Mouse (Mus musculus) T-helper 2 cell (primary cell): Measurements from ENCODE around the gene Slc43a3.
"Not testable (repeated sequence)": the region's sequence is repeated elsewhere in the genome, so short reads cannot be mapped to it uniquely, and the experiment has no call there.

ENCODE experiments used
- in situ Hi-C: fragments of 300-600 bp; cut with MboI, MseI; formaldehyde crosslinking; loops from one replicate; pipeline ENCODE4 v1.15.1; 2025; ENCODE audit warnings: high pct_unique_total_duplicates

The Slc43a3 gene

DNA sequence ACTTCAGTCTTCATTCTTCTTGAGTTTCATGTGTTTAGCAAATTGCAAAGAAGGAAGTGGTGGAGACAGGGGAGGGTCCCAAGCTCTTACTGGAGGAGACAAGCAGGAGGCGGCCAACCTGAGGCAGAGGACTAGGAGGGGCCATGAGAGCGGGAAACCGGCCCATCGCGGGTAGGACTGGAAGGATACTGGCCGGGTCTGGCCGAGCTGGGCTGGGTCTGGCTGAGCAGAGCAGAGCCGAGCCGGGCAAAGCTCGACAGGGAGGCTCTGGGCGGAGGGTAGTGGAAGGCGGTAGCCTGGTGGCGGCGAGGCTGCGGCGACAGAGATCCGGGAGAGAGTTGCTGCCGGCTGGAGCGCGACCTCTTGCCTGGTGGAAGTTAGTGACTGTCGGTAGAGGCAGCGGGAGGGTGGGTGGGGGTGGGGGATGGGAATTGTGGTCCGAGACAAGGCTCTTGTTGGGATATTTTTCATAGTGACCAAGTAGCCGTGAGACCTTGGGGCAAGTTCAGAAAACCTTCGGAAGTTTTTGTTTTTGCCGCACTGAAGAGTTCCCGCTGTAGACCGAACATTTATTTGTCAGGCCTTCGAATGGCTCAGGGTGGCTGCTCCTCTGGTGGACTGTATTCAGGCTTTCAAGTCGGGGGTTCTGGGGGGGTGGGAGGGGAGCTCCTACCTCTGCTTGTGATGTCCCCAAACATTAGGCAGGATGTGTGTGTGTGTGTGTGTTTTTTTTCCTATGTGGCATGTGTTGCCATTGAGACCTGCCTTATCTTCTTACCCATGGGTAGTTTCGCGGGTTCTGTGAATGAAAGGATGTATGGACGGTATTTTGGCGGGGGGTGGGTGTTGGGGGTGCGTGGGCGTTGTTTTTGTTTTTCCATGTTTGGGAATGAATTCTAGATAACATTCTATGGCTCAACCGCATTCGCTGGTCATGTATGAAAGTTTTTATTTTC lies at the start of gene Slc43a3:
Gene Slc43a3, plus strand, starts transcription at position 106 of the 956 bp plus-strand sequence.
- in situ Hi-C loops: no loop called here

DNA sequence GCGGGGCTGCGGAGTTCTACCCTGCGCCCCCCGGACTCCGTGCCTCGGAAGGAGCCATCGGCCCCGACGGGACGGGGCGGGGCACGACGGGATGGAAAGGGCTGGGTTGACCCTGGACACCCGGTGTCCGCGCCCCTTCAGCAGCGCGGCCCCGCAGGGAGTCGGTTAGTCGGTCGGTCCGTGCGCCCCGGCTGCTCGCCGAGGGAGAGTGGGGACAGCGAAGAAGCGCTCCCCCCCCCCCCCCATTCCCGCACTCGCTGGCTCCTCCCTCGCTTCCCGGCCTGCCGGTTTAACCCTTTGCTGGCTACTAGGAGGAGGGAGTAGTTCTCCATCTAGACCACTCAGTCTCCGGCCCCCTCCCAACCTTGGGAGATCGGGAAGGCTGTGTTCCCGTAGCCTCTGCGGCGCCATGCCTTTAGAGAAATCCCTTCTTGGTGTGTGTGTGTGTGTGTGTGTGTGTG lies 49.5 kb upstream of the Slc43a3 start:
- in situ Hi-C loops: loop anchor here (10.0 kb wide), 1 partner anchor 52 kb away; the partner anchor contains the start of gene Slc43a1

GRCm38 (mm10) chr2:84887411-84888271 lies 48.7 kb upstream of the Slc43a3 start:
- in situ Hi-C loops: loop anchor here (10.0 kb wide), 1 partner anchor 53 kb away; the partner anchor contains the start of gene Slc43a1

DNA sequence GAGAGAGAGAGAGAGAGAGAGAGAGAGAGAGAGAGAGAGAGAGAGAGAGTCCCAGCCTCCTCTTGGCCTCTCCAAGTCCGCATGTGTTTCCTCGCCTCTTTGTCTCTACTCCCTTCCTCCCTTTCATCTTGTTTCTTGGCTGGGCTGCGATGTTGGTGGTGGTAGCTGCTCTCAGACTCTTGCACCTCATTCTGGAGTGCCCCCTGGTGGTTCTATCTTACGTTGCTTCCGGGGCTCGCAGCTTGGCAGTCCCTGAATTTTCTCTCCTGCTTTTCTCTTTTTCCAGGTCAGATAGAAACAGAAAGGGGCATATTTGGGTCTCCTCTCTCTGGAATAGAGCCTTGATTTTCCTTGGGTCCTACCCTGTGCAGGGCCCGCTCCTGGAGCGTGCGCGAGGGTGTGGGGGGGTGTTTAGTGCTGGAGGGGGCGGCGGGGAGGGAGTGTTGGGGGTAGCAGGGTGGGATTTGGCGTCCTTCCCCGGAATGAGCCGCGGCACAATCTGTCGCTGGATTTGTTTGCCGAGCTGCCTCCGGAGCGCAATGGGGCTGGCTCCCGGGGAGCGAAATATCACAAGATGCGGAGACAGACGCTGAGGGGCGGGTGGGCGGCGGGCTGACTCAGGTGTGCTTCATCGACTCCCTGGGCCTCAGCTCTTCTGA lies 47.6 kb upstream of the Slc43a3 start:
- in situ Hi-C loops: loop anchor here (10.0 kb wide), 1 partner anchor 54 kb away; the partner anchor contains the start of gene Slc43a1

- in situ Hi-C loops: loop anchor here (5.0 to 10.0 kb wide), 2 partner anchors 43 to 55 kb away; partner anchors contain the start of gene Slc43a1
These were observed 46.9 kb upstream of the Slc43a3 start for GRCm38 (mm10) chr2:84889316-84890044.

GRCm38 (mm10) chr2:84890045-84890340 lies 46.4 kb upstream of the Slc43a3 start:
- in situ Hi-C loops: loop anchor here (5.0 kb wide), 1 partner anchor 42 kb away; no protein-coding TSS in a partner anchor

DNA sequence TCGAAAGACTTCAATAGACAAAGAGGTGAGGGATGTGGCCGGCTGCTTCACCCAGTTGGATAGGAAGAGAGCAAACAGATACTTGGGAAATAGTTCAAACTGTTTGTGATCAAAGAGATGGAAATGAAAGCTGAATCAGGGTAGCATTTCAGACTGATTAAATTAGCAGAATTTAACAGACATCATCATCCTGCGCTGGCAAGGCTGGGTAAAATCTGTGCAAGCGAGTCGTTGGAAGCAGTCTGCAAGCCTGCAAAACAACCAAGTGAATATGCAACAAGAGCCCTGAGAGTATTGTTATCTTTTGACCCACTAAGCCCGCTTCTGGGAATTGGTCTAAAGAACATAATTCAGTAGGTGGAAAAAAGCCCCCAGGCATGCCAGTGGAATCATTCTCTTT lies 43.0 kb upstream of the Slc43a3 start:
- in situ Hi-C loops: loop anchor here (5.0 kb wide), 1 partner anchor 39 kb away; no protein-coding TSS in a partner anchor

- in situ Hi-C loops: no loop called here
These were observed 40.7 kb upstream of the Slc43a3 start for GRCm38 (mm10) chr2:84895495-84896198.

DNA sequence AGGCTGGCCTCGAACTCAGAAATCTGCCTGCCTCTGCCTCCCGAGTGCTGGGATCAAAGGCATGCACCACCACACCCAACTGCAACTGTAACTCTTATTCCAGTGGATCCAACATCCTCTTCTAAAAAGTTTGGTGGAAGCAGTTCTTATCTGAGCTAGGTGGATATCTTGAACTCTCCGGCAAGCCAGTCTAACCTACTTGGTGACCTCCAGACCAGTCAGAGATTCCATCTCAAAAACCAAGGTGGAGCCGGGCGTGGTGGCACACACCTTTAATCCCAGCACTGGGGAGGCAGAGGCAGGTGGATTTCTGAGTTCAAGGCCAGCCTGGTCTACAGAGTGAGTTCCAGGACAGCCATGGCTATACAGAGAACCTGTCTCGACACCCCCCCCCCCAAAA lies 39.7 kb upstream of the Slc43a3 start:
- in situ Hi-C loops: not testable (repeated sequence)

DNA sequence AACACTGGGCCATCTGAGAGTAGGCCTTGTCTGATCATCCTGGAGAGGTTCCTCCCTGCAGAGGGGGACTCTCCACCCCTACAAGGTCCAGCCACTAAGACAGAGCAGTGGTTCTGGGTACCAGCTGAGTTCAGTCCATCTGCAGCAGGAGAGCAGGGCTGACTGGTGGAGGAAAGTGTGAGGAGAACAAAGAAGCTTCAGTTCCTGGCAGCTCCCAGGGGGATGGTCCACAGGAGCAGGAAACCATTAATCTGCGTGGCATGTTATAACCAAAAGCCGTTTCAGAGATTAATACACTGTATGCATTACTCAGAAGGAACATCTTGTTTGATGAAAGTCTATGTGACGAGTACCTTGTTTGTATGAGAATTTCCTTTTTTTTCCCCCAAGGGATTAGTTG lies 23.7 kb upstream of the Slc43a3 start:
- in situ Hi-C loops: no loop called here

- in situ Hi-C loops: no loop called here
These were observed 22.5 kb upstream of the Slc43a3 start for GRCm38 (mm10) chr2:84913881-84914280.

DNA sequence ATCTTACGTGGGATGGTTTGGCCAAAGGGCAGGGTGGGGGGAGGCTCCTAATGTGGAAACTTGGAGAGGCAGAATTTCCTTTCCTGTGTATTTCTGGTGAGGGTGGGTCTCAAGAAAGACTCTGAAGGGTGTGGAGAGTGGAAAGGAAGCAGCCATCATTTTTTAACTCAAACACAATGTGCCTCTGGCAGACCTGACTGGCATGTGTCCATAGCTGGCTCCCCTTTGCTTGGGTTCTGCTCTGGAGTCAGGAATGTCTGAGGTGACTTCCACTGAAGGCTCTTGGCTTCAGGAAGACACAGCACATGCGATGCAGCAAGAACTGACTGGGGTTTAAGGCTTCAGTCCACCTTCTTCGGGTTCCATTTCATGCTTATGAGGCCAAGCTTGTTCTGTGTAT lies 21.0 kb upstream of the Slc43a3 start:
- in situ Hi-C loops: no loop called here

DNA sequence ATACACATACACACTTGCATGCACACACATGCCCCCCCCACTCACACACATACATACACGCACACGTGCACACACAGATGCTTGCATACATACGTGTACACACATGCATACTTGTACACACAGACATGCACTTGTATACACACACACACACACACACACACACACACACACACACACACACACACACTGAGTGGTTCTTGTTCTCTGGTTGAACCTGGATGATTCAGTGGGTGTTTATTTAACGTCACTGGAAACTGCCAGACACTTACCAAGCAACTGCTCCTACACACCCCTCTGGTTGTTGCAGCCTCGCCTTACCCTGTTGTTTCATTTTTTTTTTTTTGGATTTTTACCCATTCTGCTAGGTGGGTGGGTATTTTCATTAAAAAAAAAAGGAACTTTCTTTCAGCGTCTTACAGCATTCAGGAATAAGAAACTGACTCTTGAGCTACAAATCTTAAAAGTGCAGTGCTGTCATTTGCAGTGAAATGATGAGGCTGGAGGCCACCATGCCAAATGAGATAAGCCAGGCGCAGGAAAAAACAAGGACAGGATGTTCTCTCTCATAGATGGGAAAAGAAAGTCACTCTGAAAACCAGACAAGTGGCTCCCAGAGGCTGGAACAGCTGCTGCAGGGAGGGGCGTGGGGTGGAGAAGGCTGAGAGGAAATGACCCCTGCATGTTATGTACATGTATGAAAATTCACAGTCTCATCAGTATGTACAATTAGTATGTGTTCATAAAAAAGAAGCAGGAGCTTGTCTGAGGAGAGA lies 19.6 kb upstream of the Slc43a3 start:
- in situ Hi-C loops: no loop called here

GRCm38 (mm10) chr2:84918188-84918587 lies 18.2 kb upstream of the Slc43a3 start:
- in situ Hi-C loops: no loop called here

DNA sequence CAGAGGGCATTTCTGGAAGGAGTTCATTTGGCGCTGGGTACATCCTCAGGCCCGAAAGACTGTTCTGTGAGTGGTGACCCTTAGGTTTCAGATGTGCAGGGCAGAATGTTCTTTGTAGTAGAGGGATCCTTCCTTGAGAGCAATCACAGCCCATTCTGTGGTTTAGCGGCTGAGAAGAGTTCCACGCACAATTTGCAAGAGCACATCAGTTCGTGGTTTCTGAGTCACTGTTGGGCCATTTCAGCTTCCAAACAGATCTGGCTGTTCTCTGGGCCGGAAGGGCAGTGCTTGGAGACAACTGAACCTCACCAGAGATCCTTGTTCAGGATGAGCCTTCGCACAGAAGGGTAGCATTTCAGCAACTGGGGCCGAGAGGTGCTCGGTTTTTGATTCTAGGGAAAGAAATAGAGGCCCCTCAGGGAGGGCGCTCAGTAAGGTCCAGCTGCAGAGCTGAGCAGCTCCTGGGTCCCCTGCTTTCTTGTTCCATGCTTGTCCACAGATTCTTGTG lies 16.7 kb upstream of the Slc43a3 start:
- in situ Hi-C loops: no loop called here

DNA sequence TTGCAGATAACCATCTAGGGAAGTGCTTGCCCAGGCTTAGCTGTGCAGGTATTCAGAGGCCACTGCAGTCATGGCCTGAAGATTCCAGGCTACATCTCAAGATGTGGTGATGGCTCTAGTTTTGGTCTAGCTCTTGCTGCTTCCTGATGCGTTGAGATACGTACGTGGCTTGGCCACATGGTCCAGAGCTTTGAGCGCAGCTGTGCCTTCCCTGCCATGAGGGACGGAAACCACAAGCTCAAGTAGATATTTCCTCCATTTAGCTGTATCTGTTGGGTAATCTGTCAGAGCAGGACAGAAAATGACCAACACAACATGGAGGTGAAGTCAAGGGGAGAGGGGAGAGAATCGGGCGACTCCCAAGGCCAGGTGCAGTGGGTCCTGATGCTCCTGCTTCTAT lies 6.2 kb upstream of the Slc43a3 start:
- in situ Hi-C loops: loop anchor here (5.0 kb wide), 1 partner anchor 38 kb away; no protein-coding TSS in a partner anchor

DNA sequence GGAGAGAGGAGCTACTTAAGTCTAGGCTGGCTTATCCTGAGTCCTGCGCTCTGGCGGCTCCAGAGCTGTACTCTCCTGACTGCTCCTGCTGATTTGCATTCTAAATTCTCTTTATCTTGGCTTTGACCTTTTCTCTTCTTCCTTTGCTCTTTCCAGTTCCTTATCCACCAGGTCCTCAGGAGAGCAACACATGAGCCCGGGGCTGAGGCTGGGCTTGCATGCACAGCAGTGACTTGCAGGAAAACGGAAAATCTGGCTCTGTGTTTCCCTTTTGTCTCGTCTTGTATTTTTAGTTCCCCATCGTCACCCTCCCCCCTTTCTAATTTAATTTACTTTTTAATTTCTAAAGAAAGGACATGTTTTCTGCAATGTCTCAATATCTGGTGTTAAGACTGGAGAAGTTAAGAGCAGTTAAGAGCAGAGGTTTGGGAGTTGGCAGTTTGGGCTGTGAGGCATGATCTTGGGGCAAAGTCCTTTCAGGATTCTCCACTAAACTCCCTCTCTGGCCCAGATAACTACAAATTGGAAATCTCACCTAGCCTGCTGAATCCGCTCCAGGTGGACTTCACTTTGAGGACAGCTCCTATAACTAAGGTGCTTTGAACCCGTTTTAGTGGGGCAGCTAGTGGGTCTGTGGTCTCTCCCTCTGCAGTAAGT lies 2.3 kb upstream of the Slc43a3 start:
- in situ Hi-C loops: loop anchor here (5.0 kb wide), 1 partner anchor 42 kb away; no protein-coding TSS in a partner anchor

DNA sequence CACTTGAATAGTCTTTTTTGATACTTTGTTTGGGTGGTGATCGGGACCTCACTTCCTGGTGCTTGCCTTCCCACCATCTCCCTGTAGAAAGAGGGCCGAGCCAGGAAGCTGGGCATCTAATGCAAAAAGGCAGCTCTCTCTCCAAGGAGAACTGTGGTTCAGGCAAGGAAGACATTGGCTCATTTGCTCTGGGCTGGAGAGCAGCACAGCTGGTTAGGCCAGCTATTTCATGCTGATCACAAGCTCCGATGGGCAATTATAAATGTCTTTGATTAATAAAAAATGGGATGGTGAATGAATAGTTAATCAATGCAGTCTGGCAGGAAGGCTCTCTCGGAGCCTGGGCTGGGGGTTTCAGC lies 1.8 kb upstream of the Slc43a3 start:
- in situ Hi-C loops: loop anchor here (5.0 kb wide), 1 partner anchor 42 kb away; no protein-coding TSS in a partner anchor
